Mouse (Mus musculus): ENCODE data around the gene St8sia1. TPM values are rescaled to one million over a fixed set of nuclear protein-coding genes. Genes with fewer than 3 reads are reported as not detected.

St8sia1 gene
- polyA plus RNA-seq, 1 experiment from 2014 or later: 3.4 TPM

- Histone ChIP-seq H3K9me3 (no peaks in the 10 kb centered on the region), H3K36me3 (no peaks in the 10 kb centered on the region), H3K4me1 (peaks cover 6% of the 10 kb centered on the region; the same call in 1 of the 2 replicates), H3K4me3 (no peak overlapping the region), H3K27ac (no peak overlapping the region), H3K27me3 (ENCODE audit: insufficient read depth, poor library complexity, severe bottlenecking) (peaks cover 15% of the 10 kb centered on the region)
- peak; percentile 70 for DNase-seq (ENCODE audit: low spot score)
- 26% methylated on average over 6 of the region's 6 CpGs for WGBS
Observed at GRCm38 (mm10) chr6:142809373-142810098, 154.7 kb downstream of the St8sia1 start.

- Histone ChIP-seq H3K27ac (no peak overlapping the region), H3K4me1 (peaks cover 6% of the 10 kb centered on the region; the same call in 1 of the 2 replicates), H3K9me3 (no peaks in the 10 kb centered on the region), H3K36me3 (no peaks in the 10 kb centered on the region), H3K27me3 (ENCODE audit: insufficient read depth, poor library complexity, severe bottlenecking) (no peaks in the 10 kb centered on the region), H3K4me3 (no peak overlapping the region)
- WGBS: 56% methylated on average over 4 of the region's 4 CpGs
- no peak for DNase-seq (ENCODE audit: low spot score)
Observed at GRCm38 (mm10) chr6:142806326-142806725, 157.9 kb downstream of the St8sia1 start.

GRCm38 (mm10) chr6:142804402-142804801, 159.8 kb downstream of the St8sia1 start, which contains the start of gene Sult6b2:
TSS of gene Sult6b2 (minus strand) at chr6:142804502.
- no peaks in the 10 kb centered on the region for H3K36me3 ChIP-seq
- H3K27ac ChIP-seq: no peak within 1 kb of the TSS
- DNase-seq (ENCODE audit: low spot score): no peak
- H3K9me3 ChIP-seq: no peaks in the 10 kb centered on the region
- no peaks in the 10 kb centered on the region for H3K27me3 ChIP-seq (ENCODE audit: insufficient read depth, poor library complexity, severe bottlenecking)
- peaks cover 2% of the 10 kb centered on the region; the same call in 1 of the 2 replicates for H3K4me1 ChIP-seq
- H3K4me3 ChIP-seq: no peak within 1 kb of the TSS

- Histone ChIP-seq H3K9me3 (no peaks in the 10 kb centered on the region), H3K4me1 (no peaks in the 10 kb centered on the region), H3K36me3 (no peaks in the 10 kb centered on the region), H3K4me3 (no peak overlapping the region), H3K27me3 (ENCODE audit: insufficient read depth, poor library complexity, severe bottlenecking) (no peaks in the 10 kb centered on the region), H3K27ac (no peak overlapping the region)
- DNase-seq (ENCODE audit: low spot score): no peak
- WGBS: 57% methylated on average over 11 of the region's 11 CpGs
Observed at GRCm38 (mm10) chr6:142802617-142803525, 161.4 kb downstream of the St8sia1 start.

GRCm38 (mm10) chr6:142801687-142802086, 162.6 kb downstream of the St8sia1 start:
- no peak for DNase-seq (ENCODE audit: low spot score)
- Histone ChIP-seq H3K4me1 (no peaks in the 10 kb centered on the region), H3K9me3 (no peaks in the 10 kb centered on the region), H3K27me3 (ENCODE audit: insufficient read depth, poor library complexity, severe bottlenecking) (no peaks in the 10 kb centered on the region), H3K4me3 (no peak overlapping the region), H3K27ac (no peak overlapping the region), H3K36me3 (no peaks in the 10 kb centered on the region)
- 83% methylated on average over 5 of the region's 5 CpGs for WGBS

GRCm38 (mm10) chr6:142799704-142800374, 164.4 kb downstream of the St8sia1 start:
- H3K4me1 ChIP-seq: peaks cover 9% of the 10 kb centered on the region; the same call in 1 of the 2 replicates
- WGBS: 71% methylated on average over 7 of the region's 7 CpGs
- H3K4me3 ChIP-seq: no peak overlapping the region
- DNase-seq (ENCODE audit: low spot score): no peak
- no peaks in the 10 kb centered on the region for H3K36me3 ChIP-seq
- no peaks in the 10 kb centered on the region for H3K27me3 ChIP-seq (ENCODE audit: insufficient read depth, poor library complexity, severe bottlenecking)
- no peaks in the 10 kb centered on the region for H3K9me3 ChIP-seq
- no peak overlapping the region for H3K27ac ChIP-seq

- no peaks in the 10 kb centered on the region for H3K9me3 ChIP-seq
- peaks cover 14% of the 10 kb centered on the region; the same call in 1 of the 2 replicates for H3K4me1 ChIP-seq
- H3K27me3 ChIP-seq (ENCODE audit: insufficient read depth, poor library complexity, severe bottlenecking): no peaks in the 10 kb centered on the region
- WGBS: 85% methylated on average over 9 of the region's 9 CpGs
- no peak overlapping the region for H3K27ac ChIP-seq
- DNase-seq (ENCODE audit: low spot score): no peak
- no peak overlapping the region for H3K4me3 ChIP-seq
- H3K36me3 ChIP-seq: no peaks in the 10 kb centered on the region
Observed at GRCm38 (mm10) chr6:142798837-142799236, 165.4 kb downstream of the St8sia1 start.

- no peaks in the 10 kb centered on the region for H3K36me3 ChIP-seq
- WGBS: 75% methylated on average over 1 of the region's 1 CpGs
- no peak overlapping the region for H3K4me3 ChIP-seq
- DNase-seq (ENCODE audit: low spot score): no peak
- no peak overlapping the region for H3K27ac ChIP-seq
- no peaks in the 10 kb centered on the region for H3K27me3 ChIP-seq (ENCODE audit: insufficient read depth, poor library complexity, severe bottlenecking)
- H3K9me3 ChIP-seq: no peaks in the 10 kb centered on the region
- peaks cover 22% of the 10 kb centered on the region for H3K4me1 ChIP-seq
Observed at GRCm38 (mm10) chr6:142797996-142798395, 166.3 kb downstream of the St8sia1 start.

- no peak for DNase-seq (ENCODE audit: low spot score)
- no peak overlapping the region for H3K4me3 ChIP-seq
- H3K4me1 ChIP-seq: peaks cover 29% of the 10 kb centered on the region
- no peaks in the 10 kb centered on the region for H3K27me3 ChIP-seq (ENCODE audit: insufficient read depth, poor library complexity, severe bottlenecking)
- no peaks in the 10 kb centered on the region for H3K36me3 ChIP-seq
- 66% methylated on average over 15 of the region's 15 CpGs for WGBS
- no peak overlapping the region for H3K27ac ChIP-seq
- H3K9me3 ChIP-seq: no peaks in the 10 kb centered on the region
Observed at GRCm38 (mm10) chr6:142795655-142796441, 168.4 kb downstream of the St8sia1 start.

GRCm38 (mm10) chr6:142795087-142795486, 169.2 kb downstream of the St8sia1 start:
- H3K27me3 ChIP-seq (ENCODE audit: insufficient read depth, poor library complexity, severe bottlenecking): no peaks in the 10 kb centered on the region
- no peak overlapping the region for H3K4me3 ChIP-seq
- WGBS: 70% methylated on average over 9 of the region's 9 CpGs
- H3K4me1 ChIP-seq: peaks cover 29% of the 10 kb centered on the region
- H3K36me3 ChIP-seq: no peaks in the 10 kb centered on the region
- H3K9me3 ChIP-seq: no peaks in the 10 kb centered on the region
- no peak for DNase-seq (ENCODE audit: low spot score)
- no peak overlapping the region for H3K27ac ChIP-seq

GRCm38 (mm10) chr6:142793468-142793867, 170.8 kb downstream of the St8sia1 start:
- WGBS: 40% methylated on average over 7 of the region's 7 CpGs
- no peak for DNase-seq (ENCODE audit: low spot score)
- Histone ChIP-seq H3K27ac (peak overlapping the region; percentile 56), H3K4me1 (peaks cover 32% of the 10 kb centered on the region), H3K27me3 (ENCODE audit: insufficient read depth, poor library complexity, severe bottlenecking) (no peaks in the 10 kb centered on the region), H3K9me3 (no peaks in the 10 kb centered on the region), H3K36me3 (no peaks in the 10 kb centered on the region), H3K4me3 (no peak overlapping the region)

Data from heart, embryonic 10.5 days (tissue).